Mouse (Mus musculus) cortical plate, adult 2 months (tissue): Measurements from ENCODE around the gene Mettl16.

ENCODE experiments used
- CTCF ChIP-seq: fragments of 200-500 bp; IDR thresholded peaks from 2 replicates; pipeline ENCODE4 v1.5.1; 2011; ENCODE audit warnings: mild to moderate bottlenecking, control low read depth, low read length; ENCODE audit not compliant: insufficient read depth; ENCODE audit errors: extremely low read depth
- POLR2A ChIP-seq: fragments of 200-500 bp; IDR thresholded peaks from 2 replicates; pipeline ENCODE4 v1.6.1; 2011; ENCODE audit warnings: mild to moderate bottlenecking, low read length, control low read depth; ENCODE audit not compliant: insufficient read depth; ENCODE audit errors: extremely low read depth

- TF ChIP-seq CTCF: no peak
- TF ChIP-seq POLR2A: no peak
Observed at GRCm38 (mm10) chr11:74841366-74841765, 70.7 kb downstream of the Mettl16 start.
